19 mouse cellular contexts compared by ENCODE assay signal in the genomic region with DNA sequence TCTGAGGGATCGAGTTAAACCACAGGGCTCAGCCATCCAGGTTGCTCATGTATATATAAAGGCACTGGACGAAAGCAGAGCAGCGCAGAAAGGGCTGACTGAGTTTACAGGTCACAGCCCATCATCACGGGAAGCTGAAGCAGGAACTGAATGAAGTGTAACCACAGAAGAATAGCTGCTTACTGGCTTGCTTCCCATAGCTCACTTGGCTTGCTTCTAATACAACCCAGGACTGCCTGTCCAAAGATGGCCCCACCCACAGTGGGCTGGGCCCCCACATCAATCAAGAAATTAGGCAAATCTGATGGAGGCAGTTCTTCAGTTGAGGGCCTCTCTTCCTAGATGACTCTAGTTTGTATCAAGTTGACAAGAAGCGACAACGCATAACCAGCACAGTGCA. TPM values are rescaled to one million over a fixed set of nuclear protein-coding genes. Genes with fewer than 3 reads are reported as not detected.
DNase-seq lines count a peak whose midpoint lies in the region; ATAC-seq and TF ChIP-seq lines count a peak whose summit lies in the region.
"Had no signal": no experiment of that assay in that cellular context is flagged by ENCODE, and none has a peak within 500 bp of the region (broad histone marks: within the 10 kb centered on the region; RNA-seq: fewer than 3 reads in every experiment).

No protein-coding gene starts in this region.

- TF ChIP-seq CTCF in brain, embryonic 14.5 days (IDR thresholded peaks at IDR 0.05; ENCODE audit: borderline replicate concordance, extremely low read depth, insufficient read depth, insufficient read length), result no peak
- no peak for TF ChIP-seq CTCF in lung, embryonic 14.5 days (IDR thresholded peaks at IDR 0.05; ENCODE audit: low read depth)

- 0 out of 2 replicates have a peak, but pooled peaks cover 3% of the 10 kb centered on the region for H3K9me3 ChIP-seq in kidney, embryonic 15.5 days (replicated peaks)
- 0 out of 2 replicates have a peak, but pooled peaks cover 3% of the 10 kb centered on the region for H3K9me3 ChIP-seq in lung, embryonic 14.5 days (ENCODE audit: low read depth, low read length)

- H3K4me2 ChIP-seq in kidney, embryonic 15.5 days, result no peak overlapping the region
- no peak overlapping the region for H3K4me2 ChIP-seq in lung, embryonic 14.5 days
- H3K4me2 ChIP-seq: heart, embryonic 13.5 days; hindbrain, embryonic 14.5 days; liver, embryonic 13.5 days had no signal

- H3K9ac ChIP-seq in kidney, embryonic 15.5 days, result no peak overlapping the region
- H3K9ac ChIP-seq in lung, embryonic 14.5 days, result no peak overlapping the region
- H3K9ac ChIP-seq: heart, embryonic 13.5 days; hindbrain, embryonic 14.5 days; liver, embryonic 13.5 days had no signal

- ATAC-seq in kidney, embryonic 15.5 days (replicated peaks; ENCODE audit: low FRiP score), result no peak
- no peak for ATAC-seq in lung, embryonic 14.5 days (ENCODE audit: insufficient read depth)

- peaks cover 42% of the 10 kb centered on the region for H3K4me1 ChIP-seq in kidney, embryonic 15.5 days
- peaks cover 13% of the 10 kb centered on the region for H3K4me1 ChIP-seq in lung, embryonic 14.5 days (ENCODE audit: insufficient read depth)

- peak; percentile 35 to 43 for DNase-seq in kidney, adult 8-10 months
- DNase-seq in brain, embryonic 14.5 days (ENCODE audit: low read depth), result peak; percentile 51
- DNase-seq in lung, embryonic 14.5 days, result peak; percentile 52
- peak; percentile 73 for DNase-seq in lung, postnatal 36 days
- no peak for DNase-seq in thymus, postnatal 4 days
- DNase-seq in thymus, postnatal 14 days, result no peak
- DNase-seq in spleen, adult 18-20 months, result no peak
- DNase-seq: adrenal gland, postnatal 25 days; cerebellum, adult 9-11 months; gastrocnemius, postnatal 10 days; heart, adult 18-20 months; layer of hippocampus, adult 9-11 months; liver, embryonic 13.5 days; thymus, adult 18-20 months had no signal

- no peak overlapping the region for H3K4me3 ChIP-seq in kidney, embryonic 15.5 days (replicated peaks)
- H3K4me3 ChIP-seq in lung, embryonic 14.5 days (ENCODE audit: low read depth, low read length), result no peak overlapping the region
- H3K4me3 ChIP-seq: embryonic facial prominence, embryonic 10.5 days; heart, embryonic 13.5 days; liver, embryonic 13.5 days; midbrain, embryonic 10.5 days had no signal

- H3K27me3 ChIP-seq in kidney, embryonic 15.5 days, result no peaks in the 10 kb centered on the region
- no peaks in the 10 kb centered on the region for H3K27me3 ChIP-seq in lung, embryonic 14.5 days (ENCODE audit: insufficient read depth, low read length)
- H3K27me3 ChIP-seq: heart, embryonic 13.5 days; liver, embryonic 13.5 days had no signal

- H3K27ac ChIP-seq in kidney, embryonic 15.5 days, result no peak overlapping the region
- no peak overlapping the region for H3K27ac ChIP-seq in lung, embryonic 14.5 days (ENCODE audit: low read depth)
- H3K27ac ChIP-seq: embryonic facial prominence, embryonic 10.5 days; heart, embryonic 13.5 days; hindbrain, embryonic 14.5 days; liver, embryonic 13.5 days; midbrain, embryonic 10.5 days had no signal

- 73% methylated on average over 6 of the region's 6 CpGs for WGBS in kidney, embryonic 15.5 days
- WGBS in lung, embryonic 14.5 days, result 72% methylated on average over 6 of the region's 6 CpGs

- TF ChIP-seq POLR2A in brain, embryonic 14.5 days (IDR thresholded peaks at IDR 0.05; ENCODE audit: borderline replicate concordance, extremely low read depth, insufficient read depth, insufficient read length, poor library complexity, severe bottlenecking), result no peak

- H3K36me3 ChIP-seq in kidney, embryonic 15.5 days, result peaks cover 16% of the 10 kb centered on the region; the same call in 1 of the 2 replicates
- no peaks in the 10 kb centered on the region for H3K36me3 ChIP-seq in lung, embryonic 14.5 days (ENCODE audit: insufficient read depth)

RNA-seq across cellular contexts. Expression of a gene that starts 16.4 kb away (rescaled TPM):
- 47.6 and 49.0 TPM in 2 replicates for polyA plus RNA-seq in kidney, embryonic 15.5 days (2015; fragmentation: Nextera tagmentation; extraction: Ambion mirVana)
- polyA plus RNA-seq in brain, embryonic 14.5 days (2012; rRNA removed), result 42.0 and 50.3 TPM in 2 replicates
- 66.8 and 67.2 TPM in 2 replicates for polyA plus RNA-seq in lung, embryonic 14.5 days (2014; fragmentation: Nextera tagmentation; extraction: Ambion mirVana)

Comparison
In these comparisons a context has a peak if more than half of its experiments do, and no peak if none do; other contexts are left out.
1. DNase-seq: peak in kidney, adult 8-10 months (2 of 2), brain, embryonic 14.5 days (single experiment), lung, embryonic 14.5 days (single experiment) and lung, postnatal 36 days (single experiment); none in thymus, postnatal 4 days (single experiment), thymus, postnatal 14 days (single experiment) and spleen, adult 18-20 months (0 of 2).